Mouse (Mus musculus) ES-E14 (cell line): Measurements from ENCODE around the gene Glrx5. TPM values are rescaled to one million over a fixed set of nuclear protein-coding genes. Genes with fewer than 3 reads are reported as not detected.

ENCODE experiments used
- DNase-seq: peaks from one replicate; pipeline ENCODE4 v3.0.0-alpha.2; 2013; ENCODE audit warnings: low read depth, low spot score
- H3K27ac ChIP-seq: 2 replicates; pipeline ENCODE4 v1.5.1; 2012; ENCODE audit warnings: low read depth, mild to moderate bottlenecking, low read length, moderate library complexity, mixed read lengths; ENCODE audit not compliant: poor library complexity, insufficient read depth, severe bottlenecking
- H3K36me3 ChIP-seq: 2 replicates; pipeline ENCODE4 v1.6.1; 2012; ENCODE audit warnings: mild to moderate bottlenecking, low read length, moderate library complexity, mixed read lengths; ENCODE audit not compliant: control insufficient read depth, poor library complexity, insufficient read depth, severe bottlenecking
- H3K4me1 ChIP-seq, 2 experiments: fragments of 150-350 bp in 1 of 2; sonication (generic) in 1 of 2; 2 replicates each; pipeline ENCODE4 v1.6.1; 2012; ENCODE audit warnings: low read length in 2 of 2, mild to moderate bottlenecking in 1 of 2, mixed read lengths in 1 of 2; ENCODE audit not compliant: control insufficient read depth in 2 of 2, insufficient read depth in 2 of 2, poor library complexity in 1 of 2
- H3K4me3 ChIP-seq, 2 experiments: fragments of 150-350 bp in 1 of 2; sonication (generic) in 1 of 2; 2 replicates each; pipeline ENCODE4 v1.5.1; 2012; ENCODE audit warnings: low read length in 2 of 2, low read depth in 1 of 2, mild to moderate bottlenecking in 1 of 2, mixed read lengths in 1 of 2; ENCODE audit not compliant: insufficient read depth in 1 of 2, poor library complexity in 1 of 2, severe bottlenecking in 1 of 2
- H3K9ac ChIP-seq: 2 replicates; pipeline ENCODE4 v1.6.1; 2012; ENCODE audit warnings: low read depth, mild to moderate bottlenecking, low read length, mixed read lengths; ENCODE audit not compliant: poor library complexity, insufficient read depth, severe bottlenecking
- H3K9me3 ChIP-seq: fragments of 150-350 bp; sonication (generic); 2 replicates; pipeline ENCODE4 v1.6.1; 2012; ENCODE audit warnings: low read depth, mild to moderate bottlenecking, low read length; ENCODE audit not compliant: control insufficient read depth, insufficient read depth
- CHD2 ChIP-seq: IDR thresholded peaks from 2 replicates; pipeline ENCODE4 v1.6.1; 2014; ENCODE audit warnings: mild to moderate bottlenecking, low read depth, low read length, inconsistent platforms
- HCFC1 ChIP-seq: IDR thresholded peaks from 2 replicates; pipeline ENCODE4 v1.6.1; 2012; ENCODE audit warnings: low read length, inconsistent platforms, borderline replicate concordance; ENCODE audit not compliant: insufficient read depth
- MAFK ChIP-seq: IDR thresholded peaks from 2 replicates; pipeline ENCODE4 v1.6.1; 2014; ENCODE audit warnings: mild to moderate bottlenecking, low read depth, low read length, inconsistent platforms; ENCODE audit not compliant: insufficient read depth
- ZC3H11A ChIP-seq: IDR thresholded peaks from 2 replicates; pipeline ENCODE4 v1.6.1; 2012; ENCODE audit warnings: low read depth, mild to moderate bottlenecking, inconsistent platforms, low read length, borderline replicate concordance
- ZNF384 ChIP-seq: IDR thresholded peaks from 2 replicates; pipeline ENCODE4 v1.6.1; 2012; ENCODE audit warnings: low read depth, low read length, inconsistent platforms
- in situ Hi-C, 2 experiments: fragments of 600-800 bp; cut with MboI; formaldehyde crosslinking; loops; one replicate each; pipeline ENCODE4 v1.15.1; 2025; ENCODE audit warnings: low sequenced_read_pairs in 2 of 2, inconsistent platforms in 1 of 2; ENCODE audit not compliant: unreplicated experiment in 2 of 2
- total RNA-seq: library from RNA; depleted of rRNA; stranded (reverse); fragments of 300-350 nt; gene quantifications from 2 replicates; pipeline ENCODE4 v1.2.3, GENCODE M21; 2012

Gene Glrx5
- total RNA-seq, 1 experiment = 39.4 TPM

DNA sequence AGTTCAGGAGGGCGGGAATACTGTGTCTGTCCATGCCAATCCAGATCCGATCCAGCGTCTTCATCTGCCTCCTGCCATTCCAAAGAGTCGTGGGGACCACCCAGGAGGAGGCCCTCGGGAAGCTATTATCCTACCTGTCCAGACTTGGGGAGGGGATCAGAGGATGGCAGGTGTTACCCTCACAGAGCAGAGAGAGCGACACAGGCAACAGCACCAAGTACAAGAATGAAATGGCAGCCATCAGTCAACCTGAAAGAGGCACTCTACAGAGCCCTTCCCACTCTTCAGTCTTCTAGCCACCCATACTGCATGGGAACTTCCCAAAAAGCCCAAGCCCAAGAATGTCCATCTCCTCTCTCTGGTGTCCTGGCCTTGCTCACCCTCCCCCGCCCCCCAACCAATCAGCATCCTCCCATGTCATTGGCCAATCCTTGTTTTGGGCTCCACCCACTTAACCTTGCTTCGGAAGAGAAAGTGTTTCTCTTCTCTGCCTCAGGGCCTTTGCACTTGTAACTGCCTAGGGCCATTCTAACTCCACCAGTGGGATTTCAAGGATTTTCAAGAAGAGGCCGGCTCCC lies 22.2 kb upstream of the Glrx5 start:
- TF ChIP-seq ZC3H11A = no peak
- no peak for TF ChIP-seq MAFK
- TF ChIP-seq ZNF384 = no peak
- TF ChIP-seq HCFC1 = no peak
- TF ChIP-seq CHD2 = no peak
- no peaks in the 10 kb centered on the region for H3K9me3 ChIP-seq
- H3K4me3 ChIP-seq = peak overlapping the region; percentile 80 to 88
- in situ Hi-C loops = no loop called here
- H3K9ac ChIP-seq = no peak overlapping the region
- no peak for DNase-seq
- no peak overlapping the region for H3K27ac ChIP-seq
- H3K4me1 ChIP-seq = peaks cover 0 to 16% of the 10 kb centered on the region in 2 experiments; a peak in 2 of 4 replicates
- no peaks in the 10 kb centered on the region for H3K36me3 ChIP-seq

DNA sequence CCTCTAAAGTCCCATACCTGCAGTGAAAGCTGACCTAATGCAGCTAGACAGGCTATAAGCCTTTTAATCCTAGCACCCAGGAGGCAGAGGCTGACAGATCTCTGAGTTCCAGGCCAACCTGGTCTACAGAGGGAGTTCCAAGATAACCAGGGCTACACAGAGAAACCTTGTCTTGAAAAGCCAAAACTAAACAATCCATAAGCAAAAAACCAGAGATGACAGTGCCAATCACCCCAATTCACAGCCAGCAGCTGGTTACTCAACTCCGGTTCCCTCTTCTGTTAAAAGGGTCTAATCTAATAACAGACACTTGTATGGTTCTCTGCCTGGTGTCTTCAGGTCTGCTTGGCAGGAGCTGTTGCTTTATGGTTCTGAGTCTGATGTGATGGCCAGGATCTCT lies 20.9 kb upstream of the Glrx5 start:
- Histone ChIP-seq H3K4me1 (peaks cover 0 to 11% of the 10 kb centered on the region in 2 experiments; a peak in 2 of 4 replicates), H3K9me3 (no peaks in the 10 kb centered on the region), H3K4me3 (no peak overlapping the region), H3K27ac (no peak overlapping the region), H3K36me3 (no peaks in the 10 kb centered on the region), H3K9ac (no peak overlapping the region)
- no peak for DNase-seq
- in situ Hi-C loops = no loop called here
- TF ChIP-seq ZC3H11A (no peak), CHD2 (no peak), MAFK (no peak), HCFC1 (no peak), ZNF384 (no peak)

DNA sequence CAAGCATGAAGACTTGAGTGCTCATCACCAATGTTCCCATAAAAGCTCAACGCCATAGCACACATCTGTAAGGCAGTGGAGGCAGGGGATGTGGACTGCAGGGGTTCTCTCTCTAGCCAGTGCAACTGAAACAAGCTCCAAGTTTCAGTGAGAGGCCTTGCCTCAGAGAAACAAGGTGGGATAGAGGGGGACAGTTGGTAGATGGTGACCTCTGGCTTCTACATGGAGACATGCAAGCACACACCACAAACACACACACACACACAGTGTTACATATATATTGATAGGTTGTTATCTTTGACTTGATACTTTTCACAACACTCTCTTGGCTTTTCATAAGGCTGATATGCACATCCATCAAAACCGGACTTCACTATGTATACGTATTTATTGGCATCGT lies 20.2 kb upstream of the Glrx5 start:
- H3K27ac ChIP-seq = no peak overlapping the region
- H3K4me3 ChIP-seq = no peak overlapping the region
- H3K4me1 ChIP-seq = peaks cover 0 to 11% of the 10 kb centered on the region in 2 experiments; a peak in 2 of 4 replicates
- no peak overlapping the region for H3K9ac ChIP-seq
- in situ Hi-C loops = no loop called here
- H3K36me3 ChIP-seq = no peaks in the 10 kb centered on the region
- no peaks in the 10 kb centered on the region for H3K9me3 ChIP-seq
- no peak for DNase-seq
- TF ChIP-seq CHD2 = no peak
- TF ChIP-seq HCFC1 = no peak
- no peak for TF ChIP-seq MAFK
- TF ChIP-seq ZNF384 = no peak
- TF ChIP-seq ZC3H11A = no peak

DNA sequence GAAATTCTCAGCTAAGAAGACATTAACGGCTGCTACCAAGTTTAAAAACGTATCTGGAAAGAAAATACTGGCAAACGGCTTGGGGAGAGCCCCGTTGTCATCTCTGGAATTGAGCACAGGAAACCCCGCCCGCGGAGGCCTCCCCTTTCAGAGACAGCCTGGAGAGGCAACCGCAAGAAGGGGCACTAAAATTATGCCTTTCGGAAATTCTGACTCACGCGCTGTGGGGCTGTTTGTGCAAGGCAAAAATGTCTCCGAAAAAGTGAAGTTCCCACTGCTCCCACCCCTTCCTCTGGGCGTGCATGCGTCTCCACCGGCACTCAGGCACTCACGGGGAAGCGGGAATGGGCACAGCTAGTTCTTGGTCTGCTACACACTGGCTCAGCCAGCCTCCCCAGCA lies 19.4 kb upstream of the Glrx5 start:
- Histone ChIP-seq H3K9me3 (no peaks in the 10 kb centered on the region), H3K27ac (no peak overlapping the region), H3K9ac (no peak overlapping the region), H3K4me3 (peak overlapping the region; percentile 18 to 34; a peak in 2 of 4 replicates), H3K36me3 (no peaks in the 10 kb centered on the region), H3K4me1 (peaks cover 0 to 11% of the 10 kb centered on the region in 2 experiments; a peak in 2 of 4 replicates)
- DNase-seq = no peak
- in situ Hi-C loops = no loop called here
- no peak for TF ChIP-seq HCFC1
- no peak for TF ChIP-seq MAFK
- TF ChIP-seq ZC3H11A = no peak
- no peak for TF ChIP-seq ZNF384
- TF ChIP-seq CHD2 = no peak

DNA sequence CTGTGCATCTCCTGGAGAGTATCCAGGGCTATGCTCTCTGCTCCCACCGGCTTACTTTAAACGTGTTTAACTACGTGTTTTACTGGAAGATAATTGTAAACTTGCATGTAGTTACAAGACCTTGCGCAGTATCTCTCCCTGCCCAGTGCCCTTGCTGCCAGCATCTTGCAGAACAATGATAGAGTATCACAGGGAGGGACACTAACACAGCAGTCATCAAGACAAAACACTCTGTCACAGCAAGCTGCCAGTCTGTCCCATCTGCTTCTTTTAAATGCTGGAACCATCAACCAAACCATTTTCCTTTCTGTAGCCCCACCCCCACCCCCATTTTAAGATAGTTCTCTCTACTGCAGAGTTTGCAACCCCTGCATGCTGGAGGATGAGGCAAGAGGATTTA lies 16.3 kb upstream of the Glrx5 start:
- Histone ChIP-seq H3K4me3 (no peak overlapping the region), H3K36me3 (no peaks in the 10 kb centered on the region), H3K4me1 (peaks cover 0 to 9% of the 10 kb centered on the region in 2 experiments; a peak in 2 of 4 replicates), H3K9ac (no peak overlapping the region), H3K9me3 (no peaks in the 10 kb centered on the region), H3K27ac (no peak overlapping the region)
- TF ChIP-seq ZC3H11A = no peak
- DNase-seq = no peak
- in situ Hi-C loops = no loop called here
